Mouse (Mus musculus): ENCODE results near the gene Arih1. TPM values are rescaled to one million over a fixed set of nuclear protein-coding genes. Genes with fewer than 3 reads are reported as not detected.

Gene Arih1
- polyA plus RNA-seq, 1 experiment: 38.9 TPM

- Histone ChIP-seq H3K27ac (replicated peaks; ENCODE audit: low read depth, low read length) (peak overlapping the region; percentile 93), H3K4me3 (ENCODE audit: insufficient read depth, low read depth, low read length) (peak overlapping the region; percentile 95), H3K4me1 (ENCODE audit: control insufficient read depth, insufficient read depth, insufficient read length, low read length) (no peaks in the 10 kb centered on the region)
Measured at GRCm38 (mm10) chr9:59485511-59486075, 825 bp downstream of the Arih1 start.

DNA sequence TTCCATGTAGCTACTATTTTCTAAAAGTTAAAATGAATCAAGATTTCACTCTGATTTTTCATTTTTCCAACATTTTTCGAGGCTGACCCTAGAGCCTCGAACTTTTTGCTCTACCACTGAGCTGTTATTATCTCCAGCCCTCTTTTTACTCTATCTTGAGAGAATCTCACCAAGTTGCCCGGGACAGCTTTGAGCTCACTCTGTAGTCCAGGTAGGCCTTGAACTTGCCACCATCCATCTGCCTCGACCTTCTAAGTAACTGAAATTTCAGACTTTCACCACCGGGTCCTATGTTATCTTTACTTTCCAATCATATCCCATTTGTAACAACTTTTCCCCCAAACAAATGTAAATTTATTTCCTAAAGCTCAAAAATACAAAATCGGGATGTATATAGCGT, 1.7 kb downstream of the Arih1 start:
- Histone ChIP-seq H3K4me3 (ENCODE audit: insufficient read depth, low read depth, low read length) (peak overlapping the region; percentile 95), H3K4me1 (ENCODE audit: control insufficient read depth, insufficient read depth, insufficient read length, low read length) (no peaks in the 10 kb centered on the region; the same call in 1 of the 2 replicates), H3K27ac (replicated peaks; ENCODE audit: low read depth, low read length) (no peak overlapping the region)

DNA sequence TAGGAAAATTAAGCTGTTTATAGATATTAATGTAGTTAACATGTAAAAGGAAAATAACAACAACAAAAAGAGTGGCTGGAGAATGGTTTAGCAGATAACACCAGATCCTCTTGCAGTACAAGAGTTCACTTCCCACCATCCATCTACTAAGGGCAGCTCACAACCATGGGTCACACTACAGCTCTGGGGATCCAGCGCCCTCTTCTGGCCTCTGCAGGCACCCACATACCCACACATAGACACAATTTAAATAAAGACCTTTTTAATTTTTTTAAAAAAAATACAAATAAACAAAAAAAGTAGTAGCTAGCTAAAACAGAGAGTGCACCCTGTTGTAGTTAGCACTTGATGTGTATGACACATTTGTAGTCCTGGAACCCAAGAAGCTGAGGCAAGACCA, 4.0 kb downstream of the Arih1 start:
- no peak overlapping the region for H3K27ac ChIP-seq (replicated peaks; ENCODE audit: low read depth, low read length)
- no peak overlapping the region for H3K4me3 ChIP-seq (ENCODE audit: insufficient read depth, low read depth, low read length)

GRCm38 (mm10) chr9:59476617-59477016, 9.8 kb downstream of the Arih1 start:
- Histone ChIP-seq H3K4me1 (ENCODE audit: control insufficient read depth, insufficient read depth, insufficient read length, low read length) (peaks cover 8% of the 10 kb centered on the region), H3K4me3 (ENCODE audit: insufficient read depth, low read depth, low read length) (no peak overlapping the region), H3K27ac (replicated peaks; ENCODE audit: low read depth, low read length) (no peak overlapping the region)

More for the DNA sequence above, 4.0 kb downstream of the Arih1 start:
- H3K4me1 ChIP-seq (ENCODE audit: control insufficient read depth, insufficient read depth, insufficient read length, low read length): peaks cover 2% of the 10 kb centered on the region

- H3K27ac ChIP-seq (replicated peaks; ENCODE audit: low read depth, low read length): no peak overlapping the region
- H3K4me1 ChIP-seq (ENCODE audit: control insufficient read depth, insufficient read depth, insufficient read length, low read length): peaks cover 8% of the 10 kb centered on the region
- H3K4me3 ChIP-seq (ENCODE audit: insufficient read depth, low read depth, low read length): no peak overlapping the region
Measured at GRCm38 (mm10) chr9:59474838-59475237, 11.6 kb downstream of the Arih1 start.

GRCm38 (mm10) chr9:59473171-59473570, 13.2 kb downstream of the Arih1 start:
- Histone ChIP-seq H3K4me1 (ENCODE audit: control insufficient read depth, insufficient read depth, insufficient read length, low read length) (peaks cover 8% of the 10 kb centered on the region), H3K4me3 (ENCODE audit: insufficient read depth, low read depth, low read length) (no peak overlapping the region), H3K27ac (replicated peaks; ENCODE audit: low read depth, low read length) (no peak overlapping the region)

GRCm38 (mm10) chr9:59469446-59469845, 17.0 kb downstream of the Arih1 start:
- Histone ChIP-seq H3K4me1 (ENCODE audit: control insufficient read depth, insufficient read depth, insufficient read length, low read length) (peaks cover 3% of the 10 kb centered on the region; the same call in 1 of the 2 replicates), H3K4me3 (ENCODE audit: insufficient read depth, low read depth, low read length) (no peak overlapping the region), H3K27ac (replicated peaks; ENCODE audit: low read depth, low read length) (no peak overlapping the region)

DNA sequence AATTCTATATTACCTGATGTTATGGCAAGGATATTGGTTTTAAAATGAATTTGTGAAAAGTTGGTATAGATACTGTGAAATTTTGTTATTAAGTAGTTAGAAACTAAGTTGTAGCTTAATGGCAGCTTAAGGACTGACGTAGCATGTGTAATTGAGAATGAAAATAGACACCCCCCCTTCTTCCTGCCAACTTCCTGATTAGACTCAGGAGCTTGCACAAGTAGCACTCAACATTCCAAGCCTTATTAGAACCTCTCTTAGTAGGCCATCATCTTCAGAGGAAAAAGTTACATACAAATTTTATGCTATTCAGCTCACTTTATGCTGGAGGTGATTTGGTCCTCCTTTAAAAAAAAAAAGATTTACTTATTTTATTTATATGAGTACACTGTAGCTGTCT, 22.1 kb downstream of the Arih1 start:
- Histone ChIP-seq H3K27ac (replicated peaks; ENCODE audit: low read depth, low read length) (no peak overlapping the region), H3K4me1 (ENCODE audit: control insufficient read depth, insufficient read depth, insufficient read length, low read length) (peaks cover 3% of the 10 kb centered on the region; the same call in 1 of the 2 replicates), H3K4me3 (ENCODE audit: insufficient read depth, low read depth, low read length) (no peak overlapping the region)

DNA sequence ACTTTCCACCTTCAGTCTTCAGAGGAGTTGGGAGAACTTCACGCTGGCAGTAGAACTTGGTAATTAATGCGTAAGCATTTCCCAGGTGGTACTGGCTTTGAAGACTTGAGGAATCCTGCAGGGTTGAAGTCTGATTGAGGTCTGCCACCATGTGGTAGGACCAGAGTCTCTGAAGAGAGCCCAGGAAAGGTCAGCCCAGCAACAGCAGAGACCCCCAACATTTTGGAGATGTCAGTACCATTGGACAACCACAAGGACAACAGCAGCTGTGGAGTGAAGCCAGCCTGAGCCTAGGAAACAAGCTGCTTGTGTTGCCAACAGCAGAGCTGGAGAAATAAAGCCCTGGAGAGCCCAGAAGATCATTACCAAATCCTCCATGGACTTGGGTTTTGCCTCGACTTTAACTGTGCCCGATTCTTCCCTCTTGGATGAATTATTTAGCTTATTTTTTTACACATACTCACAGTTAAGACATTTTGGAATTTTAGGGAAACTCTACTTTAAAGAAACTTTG, 27.4 kb downstream of the Arih1 start:
- Histone ChIP-seq H3K4me1 (ENCODE audit: control insufficient read depth, insufficient read depth, insufficient read length, low read length) (peaks cover 12% of the 10 kb centered on the region), H3K4me3 (ENCODE audit: insufficient read depth, low read depth, low read length) (no peak overlapping the region), H3K27ac (replicated peaks; ENCODE audit: low read depth, low read length) (0 out of 2 replicates have a peak overlapping the region, but pooled peaks have one; percentile 32)

DNA sequence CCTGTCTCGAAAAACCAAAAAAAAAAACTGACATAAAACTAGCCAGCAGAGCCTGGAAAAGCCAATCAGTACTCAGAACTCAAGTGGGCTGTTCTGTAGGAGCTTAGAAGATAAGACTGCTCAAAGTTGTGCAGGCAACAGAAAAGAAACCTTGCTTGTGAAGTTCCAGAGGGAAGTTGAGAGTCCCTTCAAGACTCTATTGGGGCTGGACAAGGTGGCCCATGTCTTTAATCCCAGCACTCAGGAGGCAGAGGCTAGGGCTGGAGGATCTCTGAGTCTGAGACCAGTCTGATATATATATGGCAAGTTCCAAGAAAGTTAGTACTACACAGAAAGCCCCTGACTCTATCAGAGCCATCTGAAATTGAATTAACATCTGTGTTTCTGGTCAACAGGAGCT, 28.0 kb downstream of the Arih1 start:
- H3K4me1 ChIP-seq (ENCODE audit: control insufficient read depth, insufficient read depth, insufficient read length, low read length): peaks cover 12% of the 10 kb centered on the region
- no peak overlapping the region for H3K4me3 ChIP-seq (ENCODE audit: insufficient read depth, low read depth, low read length)
- no peak overlapping the region for H3K27ac ChIP-seq (replicated peaks; ENCODE audit: low read depth, low read length)

DNA sequence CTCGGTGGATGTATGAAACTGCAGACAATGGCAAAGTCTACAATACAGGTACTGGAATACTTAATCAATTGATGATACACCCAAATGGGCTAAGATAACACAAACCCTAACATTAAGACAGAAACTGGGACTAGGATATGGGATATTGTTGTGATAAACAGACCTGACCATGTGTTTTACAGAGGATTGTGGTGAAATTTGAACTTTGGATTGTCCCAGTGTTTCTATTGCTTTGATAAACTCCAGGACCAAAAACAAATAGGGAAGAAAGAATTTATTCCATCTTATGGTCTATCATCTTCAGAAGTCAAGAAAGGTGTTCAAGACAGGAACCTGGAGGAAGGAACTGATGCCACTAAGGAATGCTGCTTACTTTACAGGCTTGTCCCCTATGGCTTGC, 28.7 kb downstream of the Arih1 start:
- Histone ChIP-seq H3K4me1 (ENCODE audit: control insufficient read depth, insufficient read depth, insufficient read length, low read length) (peaks cover 12% of the 10 kb centered on the region), H3K27ac (replicated peaks; ENCODE audit: low read depth, low read length) (no peak overlapping the region), H3K4me3 (ENCODE audit: insufficient read depth, low read depth, low read length) (no peak overlapping the region)

DNA sequence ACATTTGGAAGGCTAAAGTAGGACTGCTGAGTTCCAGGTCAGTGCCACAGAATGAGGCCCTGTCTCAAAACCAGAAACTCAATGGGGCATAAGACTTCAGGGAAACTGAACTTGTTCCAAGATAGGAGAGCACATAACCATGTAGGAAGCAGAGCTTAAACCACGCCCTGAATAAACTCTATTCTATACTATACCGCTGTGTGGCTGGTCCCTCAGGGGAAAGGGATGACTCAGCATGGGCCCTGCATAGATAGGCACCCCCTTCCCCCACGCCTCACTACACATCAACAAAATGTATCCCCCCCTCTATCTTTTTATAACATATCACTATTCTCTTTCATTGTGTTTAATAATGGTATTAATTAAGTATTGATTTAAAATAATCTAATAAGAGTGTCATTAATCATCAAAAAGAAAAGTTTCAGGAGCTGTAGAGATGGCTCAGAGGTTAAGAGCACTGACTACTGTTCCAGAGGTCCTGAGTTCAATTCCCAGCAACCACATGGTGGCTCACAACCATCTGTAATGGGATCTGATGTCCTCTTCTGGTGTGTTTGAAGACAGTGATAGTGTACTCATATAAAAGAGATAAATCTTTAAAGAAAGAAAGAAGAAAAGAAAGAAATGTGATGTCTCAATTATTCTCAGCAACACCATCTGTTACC, 30.9 kb downstream of the Arih1 start:
- Histone ChIP-seq H3K27ac (replicated peaks; ENCODE audit: low read depth, low read length) (no peak overlapping the region), H3K4me1 (ENCODE audit: control insufficient read depth, insufficient read depth, insufficient read length, low read length) (peaks cover 12% of the 10 kb centered on the region), H3K4me3 (ENCODE audit: insufficient read depth, low read depth, low read length) (no peak overlapping the region)

DNA sequence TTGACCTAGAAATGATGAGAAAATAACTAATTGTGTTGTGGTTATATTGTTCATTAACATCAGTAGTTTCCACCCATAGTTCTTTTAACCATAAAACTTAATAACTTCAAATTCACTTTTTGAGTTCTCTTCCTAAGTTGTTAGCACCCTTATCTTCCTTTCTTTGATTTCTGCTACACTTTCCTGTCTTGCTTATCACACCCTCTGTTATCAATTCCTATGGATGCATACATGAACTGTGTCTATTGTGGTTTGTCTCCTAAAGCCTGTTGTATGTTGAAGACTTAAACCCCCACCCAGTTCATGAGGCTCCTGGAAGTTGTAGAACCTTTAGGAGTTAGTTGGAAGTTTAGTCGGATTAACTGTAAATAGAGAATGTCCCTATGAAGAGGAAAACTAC, 52.7 kb downstream of the Arih1 start:
- Histone ChIP-seq H3K27ac (replicated peaks; ENCODE audit: low read depth, low read length) (no peak overlapping the region), H3K4me3 (ENCODE audit: insufficient read depth, low read depth, low read length) (no peak overlapping the region), H3K4me1 (ENCODE audit: control insufficient read depth, insufficient read depth, insufficient read length, low read length) (no peaks in the 10 kb centered on the region)

DNA sequence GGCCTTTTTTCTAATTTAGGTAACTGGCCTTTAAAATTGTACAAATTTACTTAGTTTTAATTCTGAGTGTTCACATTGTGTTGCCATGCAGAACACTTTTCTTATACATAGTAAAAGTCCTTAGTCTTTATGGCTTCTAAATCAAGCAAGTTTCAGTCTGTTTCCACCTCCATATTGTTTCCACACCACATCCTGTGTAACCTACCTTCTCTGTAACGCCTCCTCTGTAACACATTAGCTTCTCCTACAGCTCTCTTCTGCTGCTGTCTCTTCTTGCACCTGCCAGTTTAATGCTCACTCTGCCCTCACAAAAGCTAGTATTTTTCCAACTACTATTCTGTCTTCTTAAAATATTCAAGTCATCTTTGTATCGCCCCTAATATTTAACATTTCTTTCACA, 54.8 kb downstream of the Arih1 start:
- no peak overlapping the region for H3K27ac ChIP-seq (replicated peaks; ENCODE audit: low read depth, low read length)

GRCm38 (mm10) chr9:59420487-59420886, 65.9 kb downstream of the Arih1 start:
- Histone ChIP-seq H3K4me3 (ENCODE audit: insufficient read depth, low read depth, low read length) (no peak overlapping the region), H3K27ac (replicated peaks; ENCODE audit: low read depth, low read length) (no peak overlapping the region), H3K4me1 (ENCODE audit: control insufficient read depth, insufficient read depth, insufficient read length, low read length) (no peaks in the 10 kb centered on the region)

More for the DNA sequence above, 54.8 kb downstream of the Arih1 start:
- Histone ChIP-seq H3K4me3 (ENCODE audit: insufficient read depth, low read depth, low read length) (no peak overlapping the region), H3K4me1 (ENCODE audit: control insufficient read depth, insufficient read depth, insufficient read length, low read length) (no peaks in the 10 kb centered on the region)

DNA sequence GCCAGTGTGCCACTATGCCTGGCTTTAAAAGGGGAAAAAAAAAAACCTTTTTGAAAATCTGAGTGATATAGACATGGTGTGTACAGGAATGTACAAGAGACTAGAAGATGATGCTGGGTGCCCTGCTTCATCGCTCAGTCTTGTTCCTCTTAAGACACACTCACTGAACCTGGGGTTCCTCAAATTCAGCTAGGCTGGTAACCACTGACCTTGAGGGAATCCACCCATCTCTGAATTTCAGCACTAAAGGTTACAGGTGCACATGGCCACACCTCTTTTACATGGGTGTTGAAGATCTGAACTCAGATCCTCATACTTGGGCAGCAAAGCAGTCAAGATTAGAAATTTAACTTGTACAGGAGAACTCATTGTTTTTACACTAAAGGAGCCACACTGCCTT, 79.1 kb downstream of the Arih1 start:
- no peak overlapping the region for H3K27ac ChIP-seq (replicated peaks; ENCODE audit: low read depth, low read length)

More for the DNA sequence above, 79.1 kb downstream of the Arih1 start:
- Histone ChIP-seq H3K4me1 (ENCODE audit: control insufficient read depth, insufficient read depth, insufficient read length, low read length) (no peaks in the 10 kb centered on the region), H3K4me3 (ENCODE audit: insufficient read depth, low read depth, low read length) (no peak overlapping the region)

Data from brown adipose tissue, adult 24 weeks (tissue).